Mouse (Mus musculus) kidney, embryonic 16.5 days (tissue): ENCODE measurements around the gene Bpifa5. TPM values are rescaled to one million over a fixed set of nuclear protein-coding genes. Genes with fewer than 3 reads are reported as not detected.

Source experiments
- ATAC-seq: fragments of 200-750 bp; cut with Nextera tagmentation; 2 replicates; pipeline ENCODE4 v1.8.0; 2017; ENCODE audit warnings: moderate TSS enrichment; ENCODE audit not compliant: low FRiP score, low TSS enrichment
- H3K27ac ChIP-seq: fragments of 300-500 bp; sonication (generic); 2 replicates; pipeline ENCODE4 v1.5.1; 2014; ENCODE audit warnings: low read length
- H3K27me3 ChIP-seq: fragments of 300-500 bp; sonication (generic); 2 replicates; pipeline ENCODE4 v1.6.1; 2014; ENCODE audit warnings: low read length, control low read depth, mixed read lengths; ENCODE audit not compliant: insufficient read depth
- H3K36me3 ChIP-seq: fragments of 300-500 bp; sonication (generic); 2 replicates; pipeline ENCODE4 v1.6.1; 2014; ENCODE audit warnings: low read length, control low read depth, mixed read lengths; ENCODE audit not compliant: insufficient read depth
- H3K4me1 ChIP-seq: fragments of 300-500 bp; sonication (generic); 2 replicates; pipeline ENCODE4 v1.6.1; 2014; ENCODE audit warnings: low read length, control low read depth, mixed read lengths; ENCODE audit not compliant: insufficient read depth
- H3K4me2 ChIP-seq: fragments of 300-500 bp; sonication (generic); replicated peaks from 2 replicates; pipeline ENCODE4 v1.6.1; 2014; ENCODE audit warnings: low read depth, low read length
- H3K4me3 ChIP-seq: fragments of 300-500 bp; sonication (generic); 2 replicates; pipeline ENCODE4 v1.5.1; 2014; ENCODE audit warnings: mild to moderate bottlenecking, low read length
- H3K9ac ChIP-seq: fragments of 300-500 bp; sonication (generic); replicated peaks from 2 replicates; pipeline ENCODE4 v1.6.1; 2014; ENCODE audit warnings: low read length
- H3K9me3 ChIP-seq: fragments of 300-500 bp; sonication (generic); 2 replicates; pipeline ENCODE4 v1.6.1; 2016; ENCODE audit warnings: low read length, control low read depth
- WGBS: fragments of 180-500 bp; shearing (Covaris S2); extraction: QIAGEN DNeasy Blood & Tissue Kit; methylation state at CpG from one replicate; pipeline ENCODE4 v1.1.7; 2014; 5-methylcytosine and 5-hydroxymethylcytosine counted together
- polyA plus RNA-seq: library from polyadenylated mRNA; unstranded; fragments of >200 nt; fragmentation: Nextera tagmentation; extraction: Ambion mirVana; gene quantifications from 2 replicates; pipeline ENCODE4 v1.2.1, GENCODE M21; 2015

The Bpifa5 gene
- polyA plus RNA-seq, 1 experiment from 2014 or later = not detected

- 86% methylated on average over 5 of the region's 5 CpGs for WGBS
- Histone ChIP-seq H3K27ac (no peak overlapping the region), H3K4me3 (no peak overlapping the region), H3K4me1 (no peaks in the 10 kb centered on the region), H3K27me3 (no peaks in the 10 kb centered on the region), H3K9me3 (no peaks in the 10 kb centered on the region), H3K4me2 (no peak overlapping the region), H3K36me3 (no peaks in the 10 kb centered on the region), H3K9ac (no peak overlapping the region; the same call in 1 of the 2 replicates)
- ATAC-seq = no peak
These were observed 31.6 kb downstream of the Bpifa5 start for GRCm38 (mm10) chr2:154193994-154194504.

DNA sequence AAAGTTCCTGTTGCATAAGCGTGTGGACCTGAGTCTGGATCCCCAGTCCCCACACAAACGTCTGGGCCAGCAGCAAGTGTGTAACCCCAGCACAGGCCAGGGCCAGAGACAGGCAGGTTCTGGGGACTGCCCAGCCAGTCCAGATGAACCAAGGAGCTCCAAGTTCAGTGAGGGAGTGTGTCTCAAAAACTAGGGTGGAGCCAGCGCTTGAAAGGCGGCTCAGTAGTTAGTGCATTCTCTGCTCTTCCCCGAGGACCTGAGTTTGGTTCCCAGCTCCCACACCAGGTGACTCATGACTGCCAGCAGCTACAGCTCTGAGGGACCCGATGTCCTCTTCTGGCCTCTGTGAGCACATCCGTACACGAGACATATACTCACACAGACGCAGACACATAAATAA lies 34.6 kb downstream of the Bpifa5 start:
- H3K9ac ChIP-seq = no peak overlapping the region
- WGBS = 88% methylated on average over 9 of the region's 9 CpGs
- no peak overlapping the region for H3K27ac ChIP-seq
- no peaks in the 10 kb centered on the region for H3K27me3 ChIP-seq
- no peak overlapping the region for H3K4me2 ChIP-seq
- ATAC-seq = no peak
- no peaks in the 10 kb centered on the region for H3K4me1 ChIP-seq
- no peaks in the 10 kb centered on the region for H3K36me3 ChIP-seq
- H3K9me3 ChIP-seq = no peaks in the 10 kb centered on the region
- H3K4me3 ChIP-seq = no peak overlapping the region

DNA sequence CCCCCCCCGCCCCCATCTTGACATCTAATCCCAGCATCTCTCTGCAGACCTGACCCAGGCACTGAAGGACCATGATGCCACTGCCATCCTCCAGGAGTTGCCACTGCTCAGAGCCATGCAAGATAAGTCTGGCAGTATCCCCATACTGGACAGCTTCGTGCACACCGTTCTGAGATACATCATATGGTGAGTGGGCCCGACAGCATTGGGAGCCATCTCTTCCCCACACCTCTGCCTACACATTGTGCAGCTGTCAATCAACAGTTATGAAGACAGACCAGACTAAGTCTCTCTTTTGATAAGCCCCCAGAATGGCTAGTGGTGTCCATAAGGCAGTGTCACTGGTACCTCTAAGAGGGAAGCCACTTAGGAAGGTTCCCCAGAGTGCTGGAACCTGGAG lies 42.2 kb downstream of the Bpifa5 start:
- no peak overlapping the region for H3K27ac ChIP-seq
- no peaks in the 10 kb centered on the region for H3K4me1 ChIP-seq
- no peaks in the 10 kb centered on the region for H3K36me3 ChIP-seq
- no peak overlapping the region for H3K9ac ChIP-seq
- 87% methylated on average over 4 of the region's 4 CpGs for WGBS
- no peak overlapping the region for H3K4me3 ChIP-seq
- no peak overlapping the region for H3K4me2 ChIP-seq
- H3K27me3 ChIP-seq = no peaks in the 10 kb centered on the region
- H3K9me3 ChIP-seq = no peaks in the 10 kb centered on the region
- ATAC-seq = no peak

GRCm38 (mm10) chr2:154206908-154207307 lies 44.5 kb downstream of the Bpifa5 start:
- no peak overlapping the region for H3K9ac ChIP-seq
- H3K9me3 ChIP-seq = no peaks in the 10 kb centered on the region
- 65% methylated on average over 7 of the region's 7 CpGs for WGBS
- no peak overlapping the region for H3K4me3 ChIP-seq
- H3K36me3 ChIP-seq = no peaks in the 10 kb centered on the region
- no peaks in the 10 kb centered on the region for H3K4me1 ChIP-seq
- no peak overlapping the region for H3K4me2 ChIP-seq
- no peak overlapping the region for H3K27ac ChIP-seq
- no peak for ATAC-seq
- H3K27me3 ChIP-seq = no peaks in the 10 kb centered on the region

GRCm38 (mm10) chr2:154209112-154209511 lies 46.7 kb downstream of the Bpifa5 start:
- WGBS = 16% methylated on average over 3 of the region's 3 CpGs
- H3K4me3 ChIP-seq = no peak overlapping the region

DNA sequence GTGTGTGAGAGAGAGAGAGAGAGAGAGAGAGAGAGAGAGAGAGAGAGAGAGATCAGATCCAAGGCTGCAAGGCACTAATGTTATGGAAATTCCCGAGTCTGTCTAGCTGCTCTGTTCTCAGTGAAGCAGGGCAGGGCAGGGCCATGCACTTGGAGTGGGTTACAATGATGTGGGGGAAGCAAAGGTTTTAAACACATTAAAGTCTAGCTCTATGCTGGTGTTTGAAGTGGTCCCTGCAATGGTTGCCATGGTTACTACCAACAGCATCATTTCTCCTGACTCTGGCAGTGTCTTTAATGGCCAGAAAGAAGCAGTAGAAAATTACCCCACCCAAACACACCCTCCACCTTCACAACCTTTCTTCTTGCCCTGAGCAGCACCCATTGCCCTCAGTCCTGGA lies 48.7 kb downstream of the Bpifa5 start:
- Histone ChIP-seq H3K36me3 (no peaks in the 10 kb centered on the region), H3K4me3 (no peak overlapping the region), H3K27me3 (no peaks in the 10 kb centered on the region), H3K4me2 (no peak overlapping the region), H3K9ac (no peak overlapping the region), H3K4me1 (no peaks in the 10 kb centered on the region), H3K9me3 (no peaks in the 10 kb centered on the region), H3K27ac (no peak overlapping the region)
- WGBS = 55% methylated on average over 1 of the region's 1 CpGs
- no peak for ATAC-seq

More at GRCm38 (mm10) chr2:154209112-154209511, 46.7 kb downstream of the Bpifa5 start:
- H3K9me3 ChIP-seq = no peaks in the 10 kb centered on the region
- no peaks in the 10 kb centered on the region for H3K27me3 ChIP-seq
- no peaks in the 10 kb centered on the region for H3K4me1 ChIP-seq
- ATAC-seq = no peak
- H3K27ac ChIP-seq = no peak overlapping the region
- H3K4me2 ChIP-seq = no peak overlapping the region
- no peaks in the 10 kb centered on the region for H3K36me3 ChIP-seq
- no peak overlapping the region for H3K9ac ChIP-seq

DNA sequence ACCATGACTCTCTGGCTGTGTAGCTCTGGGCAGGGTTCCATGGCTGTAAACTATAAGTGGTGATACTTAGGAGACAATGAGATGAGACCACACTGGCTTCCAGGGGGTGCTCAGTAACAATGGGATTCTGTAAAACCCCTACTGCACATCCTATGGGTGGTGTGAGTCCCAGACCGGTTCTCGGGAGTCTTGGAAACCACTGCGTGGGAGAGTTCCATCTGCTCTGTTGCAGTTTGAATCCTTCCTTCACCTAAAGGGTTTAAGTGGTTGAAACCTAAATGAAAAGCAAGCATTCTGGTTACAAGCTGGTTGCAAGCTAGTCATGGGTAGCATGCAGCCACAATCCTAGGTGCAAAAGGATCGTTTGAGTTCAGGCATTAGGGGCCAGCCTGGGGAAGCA lies 49.5 kb downstream of the Bpifa5 start:
- H3K4me3 ChIP-seq = no peak overlapping the region
- WGBS = 86% methylated on average over 4 of the region's 4 CpGs
- no peak for ATAC-seq
- no peak overlapping the region for H3K27ac ChIP-seq
- no peaks in the 10 kb centered on the region for H3K4me1 ChIP-seq
- H3K27me3 ChIP-seq = no peaks in the 10 kb centered on the region
- H3K36me3 ChIP-seq = no peaks in the 10 kb centered on the region
- H3K9ac ChIP-seq = no peak overlapping the region
- H3K4me2 ChIP-seq = no peak overlapping the region
- no peaks in the 10 kb centered on the region for H3K9me3 ChIP-seq

DNA sequence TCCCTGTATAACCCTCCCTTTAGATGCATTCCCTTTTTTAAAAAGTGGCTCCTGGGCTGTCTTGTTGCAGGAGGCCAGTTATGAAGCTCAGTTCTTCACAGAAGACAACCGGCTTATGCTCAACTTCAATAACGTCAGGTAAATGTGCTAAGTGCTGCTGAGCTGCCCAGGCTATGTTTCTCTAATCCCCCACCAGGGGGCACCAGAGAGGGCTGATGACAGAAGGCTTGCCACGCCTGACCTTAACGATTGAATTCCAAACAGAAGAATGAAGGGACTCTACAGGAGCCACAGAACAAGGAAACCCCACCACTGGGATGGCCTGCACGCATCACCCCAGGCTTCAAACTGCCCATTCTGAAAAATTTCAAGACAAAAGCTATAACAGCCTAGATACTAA lies 52.8 kb downstream of the Bpifa5 start:
- Histone ChIP-seq H3K9ac (no peak overlapping the region), H3K27ac (no peak overlapping the region), H3K4me1 (no peaks in the 10 kb centered on the region), H3K9me3 (no peaks in the 10 kb centered on the region), H3K36me3 (no peaks in the 10 kb centered on the region), H3K4me3 (no peak overlapping the region), H3K4me2 (no peak overlapping the region), H3K27me3 (no peaks in the 10 kb centered on the region)
- 20% methylated on average over 5 of the region's 5 CpGs for WGBS
- ATAC-seq = no peak

Other genes with a start within 250 kb of the Bpifa5 start
- not detected in 2 replicates for gene Bpifb3, start 244.4 kb upstream of the Bpifa5 start, polyA plus RNA-seq
- gene Bpifb4, start 224.4 kb upstream of the Bpifa5 start, polyA plus RNA-seq = not detected in 2 replicates
- gene Bpifa6, start 187.7 kb upstream of the Bpifa5 start, polyA plus RNA-seq = not detected in 2 replicates
- not detected in 2 replicates for gene Bpifa2, start 154.3 kb upstream of the Bpifa5 start, polyA plus RNA-seq
- gene Bpifa3, start 32.3 kb upstream of the Bpifa5 start, polyA plus RNA-seq = not detected in 2 replicates
- 0.29 TPM in 1 of 2 replicates, not detected in the other for gene Bpifa1, start 19.7 kb upstream of the Bpifa5 start, polyA plus RNA-seq
- not detected in 2 replicates for gene Bpifb1, start 28.2 kb downstream of the Bpifa5 start, polyA plus RNA-seq
- gene Bpifb5, start 61.1 kb downstream of the Bpifa5 start, polyA plus RNA-seq = 0.73 and 0.81 TPM in 2 replicates
- gene Bpifb9a, start 95.2 kb downstream of the Bpifa5 start, polyA plus RNA-seq = not detected in 2 replicates
- gene Bpifb9b, start 144.6 kb downstream of the Bpifa5 start, polyA plus RNA-seq = not detected in 2 replicates
- gene Cdk5rap1, start 210.4 kb downstream of the Bpifa5 start, polyA plus RNA-seq = 17.4 and 23.4 TPM in 2 replicates
- 9.5 and 12.2 TPM in 2 replicates for gene Snta1, start 245.5 kb downstream of the Bpifa5 start, polyA plus RNA-seq